Mouse (Mus musculus) inflammation-experienced regulatory T-cells, adult 6 months (primary cell): ENCODE results near the gene Lsm14a. TPM values are rescaled to one million over a fixed set of nuclear protein-coding genes. Genes with fewer than 3 reads are reported as not detected.
A peak's percentile ranks its signal among the peaks of the same experiment; 100 is the strongest.
"Not testable (repeated sequence)": the region's sequence is repeated elsewhere in the genome, so short reads cannot be mapped to it uniquely, and the experiment has no call there.

ENCODE experiments used
- ATAC-seq: one replicate; pipeline ENCODE4 v1.8.0; 2017
- polyA plus RNA-seq, 3 experiments: library from polyadenylated mRNA; unstranded; fragments of 100-300 nt; shearing (Covaris generic); gene quantifications; one replicate each; pipeline ENCODE4 v1.2.1; 2017

Lsm14a gene
- polyA plus RNA-seq, 3 experiments from 2014 or later = 40.0 to 47.5 (median 41.5) TPM

- no peak for ATAC-seq
Observed at GRCm38 (mm10) chr7:34355629-34356028, 37.5 kb downstream of the Lsm14a start.

- ATAC-seq = no peak
Observed at GRCm38 (mm10) chr7:34351997-34352396, 41.1 kb downstream of the Lsm14a start.

- no peak for ATAC-seq
Observed at GRCm38 (mm10) chr7:34350166-34350565, 42.9 kb downstream of the Lsm14a start.

GRCm38 (mm10) chr7:34348011-34348410 lies 45.1 kb downstream of the Lsm14a start:
- no peak for ATAC-seq

DNA sequence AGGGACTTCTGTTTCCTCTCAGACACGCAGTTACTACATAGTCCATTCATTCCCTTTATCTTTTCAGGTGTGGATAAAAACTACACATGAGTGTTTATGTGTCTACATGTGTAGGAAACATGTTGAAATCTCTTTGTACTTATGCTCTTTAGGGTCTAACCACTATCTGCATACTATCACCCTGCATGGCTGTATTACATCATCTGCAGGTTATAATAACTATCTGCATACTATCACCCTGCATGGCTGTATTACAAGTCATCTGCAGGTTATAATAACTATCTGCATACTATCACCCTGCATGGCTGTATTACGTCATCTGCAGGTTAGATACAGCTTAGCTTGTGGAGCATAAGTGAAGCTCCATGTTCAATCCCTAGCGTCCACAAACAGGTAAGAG lies 46.1 kb downstream of the Lsm14a start:
- ATAC-seq = no peak

DNA sequence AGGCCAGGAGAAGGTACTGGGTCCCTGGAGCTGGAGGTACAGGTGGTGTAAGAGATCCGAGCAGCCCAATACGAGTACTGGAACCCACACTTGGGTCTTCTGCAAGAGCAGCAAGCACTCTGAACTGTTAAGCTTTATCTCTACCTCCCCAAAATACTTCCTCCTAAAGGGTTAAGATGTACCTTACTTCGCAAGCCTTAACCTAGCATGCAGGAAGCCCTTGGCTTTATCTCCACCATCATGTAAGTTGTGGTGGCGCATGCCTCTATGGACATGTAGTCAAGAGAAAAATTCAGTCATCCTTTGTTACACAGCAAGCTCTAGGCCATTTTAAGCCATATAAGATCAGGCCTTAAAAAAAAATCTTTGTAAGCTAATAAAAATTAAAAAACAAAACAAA lies 46.6 kb downstream of the Lsm14a start:
- no peak for ATAC-seq

DNA sequence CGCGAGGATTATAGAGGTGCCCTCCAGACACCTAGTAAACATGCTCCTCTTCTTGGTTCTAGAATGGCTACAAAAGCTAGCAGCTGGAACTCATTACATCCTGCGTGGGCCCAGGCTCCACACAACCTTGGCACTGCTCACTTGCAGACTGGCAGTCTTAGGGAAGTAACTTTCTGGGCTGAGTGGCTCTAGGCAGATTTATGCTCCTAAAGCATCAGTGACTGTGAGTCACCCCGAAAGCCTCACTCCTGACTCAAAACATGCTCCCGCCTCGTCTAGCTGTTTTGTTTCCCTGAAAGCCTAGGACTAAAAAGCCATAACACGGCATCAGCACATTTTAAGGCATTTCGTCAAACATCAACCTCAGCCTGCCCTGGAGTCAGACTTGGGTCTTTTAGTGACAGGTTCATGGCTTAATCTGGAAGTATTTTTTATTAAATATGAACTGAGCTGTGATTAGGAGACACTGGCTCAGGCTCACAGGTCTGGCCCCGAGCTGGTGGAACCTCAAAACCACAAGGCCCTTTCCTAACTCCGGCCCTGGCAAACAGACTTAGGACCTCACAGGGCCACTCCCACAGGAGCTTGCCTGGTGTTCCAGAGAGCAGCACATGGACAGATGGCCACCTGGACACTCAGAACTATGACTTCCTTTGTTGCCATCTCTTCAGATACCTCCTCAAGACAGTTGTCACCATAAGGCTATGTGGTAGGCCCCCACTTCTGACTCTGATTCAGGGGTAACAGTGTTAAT lies 50.9 kb downstream of the Lsm14a start:
- no peak for ATAC-seq

GRCm38 (mm10) chr7:34340841-34341240 lies 52.3 kb downstream of the Lsm14a start:
- no peak for ATAC-seq

DNA sequence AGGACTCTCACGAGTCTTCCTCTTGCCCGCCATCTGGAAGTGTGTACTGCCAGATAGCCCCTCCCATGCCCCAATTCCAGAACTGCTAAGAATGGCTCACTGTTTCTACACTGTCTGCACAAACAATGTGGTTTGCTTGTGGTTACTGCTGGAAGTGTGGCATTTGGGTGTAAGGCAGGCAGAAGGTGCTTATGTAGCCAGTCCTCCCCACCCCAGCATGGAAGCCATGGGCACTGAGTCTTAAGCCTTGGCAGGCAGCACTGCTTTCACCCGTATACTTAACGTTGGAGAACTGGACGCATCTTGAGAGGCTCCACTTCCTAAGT lies 54.0 kb downstream of the Lsm14a start:
- no peak for ATAC-seq

DNA sequence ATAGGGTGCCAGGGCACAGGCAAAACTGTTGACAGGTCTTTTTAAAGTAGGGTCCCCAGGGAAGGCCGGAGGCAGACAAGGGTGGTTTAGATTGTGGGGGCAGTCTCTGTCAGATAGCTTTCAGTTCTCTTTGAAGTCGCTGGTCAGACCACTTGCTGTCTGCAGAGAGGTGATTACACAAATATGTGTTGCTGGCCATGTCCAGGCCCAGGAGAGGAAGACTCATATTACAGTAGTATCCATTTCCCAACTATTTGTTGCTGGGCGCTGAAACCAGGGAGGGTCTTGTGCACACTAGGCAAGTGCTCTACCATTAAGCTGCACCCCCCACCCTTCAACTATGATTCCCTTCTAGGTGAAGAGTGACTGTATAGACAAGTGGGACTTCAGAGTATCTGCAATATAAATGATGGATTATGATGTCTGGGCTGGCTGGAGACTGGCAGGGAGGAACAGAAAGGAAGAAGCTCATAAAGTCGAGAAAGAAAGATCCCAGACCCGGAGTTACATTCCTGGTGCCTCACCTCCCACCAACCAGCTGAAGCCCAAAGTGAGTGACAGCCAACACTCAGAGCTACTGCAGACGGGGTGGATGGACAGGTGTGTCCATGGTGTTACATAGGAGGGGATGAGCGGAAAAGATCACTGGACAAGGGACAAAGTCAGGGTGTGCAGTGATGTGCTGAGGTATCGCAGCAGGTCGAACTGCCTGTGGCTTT lies 54.5 kb downstream of the Lsm14a start:
- no peak for ATAC-seq

DNA sequence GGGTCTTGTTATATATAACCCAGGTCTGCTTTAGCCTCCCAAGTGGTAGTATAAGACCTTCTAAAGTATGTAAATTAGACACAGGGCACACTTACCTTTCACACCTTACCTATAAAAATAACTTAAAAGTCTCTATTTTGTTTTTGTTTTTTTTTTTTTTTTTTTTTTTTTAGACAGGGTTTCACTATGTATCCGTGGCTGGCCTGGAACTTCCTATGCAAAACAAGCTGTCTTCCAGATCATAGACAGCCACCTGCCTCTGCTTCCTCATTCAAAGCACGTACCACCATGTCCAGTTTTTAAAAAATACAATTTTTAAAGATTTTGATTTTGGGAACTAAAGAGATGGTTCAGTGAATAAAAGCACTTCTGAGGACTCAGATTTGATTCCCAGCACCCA lies 55.8 kb downstream of the Lsm14a start:
- no peak for ATAC-seq

DNA sequence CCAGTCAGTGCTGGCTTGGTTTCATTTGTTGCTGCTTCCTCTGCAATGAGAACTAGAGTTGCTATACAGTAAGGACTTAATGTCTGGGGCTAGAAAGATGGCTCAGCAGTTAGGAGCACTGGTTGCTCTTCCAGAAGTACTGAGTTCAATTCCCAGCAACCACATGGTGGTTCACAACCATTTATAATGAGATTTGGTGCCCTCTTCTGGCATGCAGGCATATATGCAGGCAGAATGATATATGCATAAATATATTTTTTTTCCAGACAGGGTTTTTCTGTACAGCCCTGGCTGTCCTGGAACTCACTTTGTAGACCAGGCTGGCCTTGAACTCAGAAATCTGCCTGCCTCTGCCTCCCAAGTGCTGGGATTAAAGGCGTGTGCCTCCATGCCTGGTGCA lies 56.6 kb downstream of the Lsm14a start:
- ATAC-seq = not testable (repeated sequence)

DNA sequence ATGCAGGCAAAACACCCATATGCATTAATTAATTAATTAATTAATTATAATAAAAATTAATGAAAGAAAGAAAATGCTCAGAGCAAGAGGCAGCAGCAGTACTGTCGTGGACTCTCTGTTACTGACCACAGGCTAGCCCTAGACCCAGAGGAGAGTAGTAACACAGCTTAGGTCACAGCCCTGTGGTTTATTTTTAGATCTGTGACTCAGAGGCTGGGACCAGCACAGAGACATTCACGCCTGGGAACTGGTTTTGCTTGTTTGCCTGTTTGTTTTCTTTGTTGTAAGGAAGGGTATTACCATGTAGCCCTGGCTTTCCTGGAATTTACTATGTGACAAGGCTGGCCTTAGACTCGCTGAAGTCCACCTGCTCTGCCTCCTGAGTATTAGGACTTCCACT lies 65.6 kb downstream of the Lsm14a start:
- ATAC-seq = no peak

- no peak for ATAC-seq
Observed at GRCm38 (mm10) chr7:34324857-34325256, 68.3 kb downstream of the Lsm14a start.

DNA sequence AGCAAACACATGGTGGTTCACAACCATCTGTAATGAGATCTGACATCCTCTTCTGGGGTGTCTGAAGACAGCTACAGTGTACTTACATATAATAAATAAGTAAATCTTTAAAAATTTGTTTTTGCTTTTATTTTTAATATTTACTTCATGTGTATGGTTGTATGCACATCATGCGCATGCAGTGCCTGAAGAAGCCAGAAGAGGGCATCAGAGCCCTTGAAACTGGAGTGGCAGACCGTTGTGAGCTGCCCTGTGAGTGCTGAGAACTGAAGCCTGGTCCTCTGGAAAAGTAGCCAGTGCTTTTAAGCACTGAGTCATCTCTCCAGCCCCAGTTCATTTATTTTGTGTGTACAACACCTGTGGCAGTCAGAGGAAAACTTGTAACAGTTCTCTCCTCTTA lies 69.1 kb downstream of the Lsm14a start:
- ATAC-seq = no peak

- no peak for ATAC-seq
Observed at GRCm38 (mm10) chr7:34323351-34323750, 69.8 kb downstream of the Lsm14a start.

DNA sequence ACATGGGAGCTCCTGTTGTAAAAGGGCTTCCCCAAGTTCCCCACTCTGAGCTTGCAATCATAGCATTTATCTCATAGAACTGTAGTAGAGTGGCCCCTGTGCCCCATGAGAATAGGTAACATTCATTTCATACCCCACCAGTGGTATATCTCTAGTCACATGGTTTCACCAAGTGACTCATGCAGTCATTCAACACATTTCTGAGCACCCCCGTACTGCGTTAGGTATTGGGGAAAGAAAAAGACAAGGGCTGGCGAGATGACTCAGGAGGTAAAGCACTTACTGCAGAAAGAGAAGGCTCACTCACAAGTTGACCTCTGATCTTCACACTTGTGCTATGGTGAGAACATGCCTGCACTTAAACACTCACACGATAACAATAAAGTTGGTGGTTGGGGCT lies 71.2 kb downstream of the Lsm14a start:
- ATAC-seq = no peak

GRCm38 (mm10) chr7:34321119-34321518 lies 72.0 kb downstream of the Lsm14a start:
- ATAC-seq = no peak

GRCm38 (mm10) chr7:34319957-34320356 lies 73.2 kb downstream of the Lsm14a start:
- ATAC-seq = no peak

DNA sequence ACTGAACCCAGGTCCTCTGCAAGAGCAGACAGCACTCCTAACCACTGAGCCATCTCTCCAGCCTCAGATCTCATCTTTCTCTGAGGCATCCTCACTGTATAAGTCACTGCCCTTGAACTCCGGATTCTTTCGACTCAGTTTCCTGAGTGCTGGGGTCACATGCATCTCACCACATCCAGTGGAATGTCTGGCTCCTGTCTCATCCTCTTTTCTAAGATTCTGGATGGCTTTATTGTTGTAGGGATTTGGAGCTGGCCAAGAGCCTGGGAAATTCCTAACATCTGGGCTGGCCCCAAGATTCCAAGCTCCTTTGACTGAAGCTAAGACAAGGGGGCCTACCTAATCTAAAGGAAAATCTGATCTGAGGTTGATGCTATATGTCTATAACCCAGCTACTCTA lies 74.0 kb downstream of the Lsm14a start:
- no peak for ATAC-seq

DNA sequence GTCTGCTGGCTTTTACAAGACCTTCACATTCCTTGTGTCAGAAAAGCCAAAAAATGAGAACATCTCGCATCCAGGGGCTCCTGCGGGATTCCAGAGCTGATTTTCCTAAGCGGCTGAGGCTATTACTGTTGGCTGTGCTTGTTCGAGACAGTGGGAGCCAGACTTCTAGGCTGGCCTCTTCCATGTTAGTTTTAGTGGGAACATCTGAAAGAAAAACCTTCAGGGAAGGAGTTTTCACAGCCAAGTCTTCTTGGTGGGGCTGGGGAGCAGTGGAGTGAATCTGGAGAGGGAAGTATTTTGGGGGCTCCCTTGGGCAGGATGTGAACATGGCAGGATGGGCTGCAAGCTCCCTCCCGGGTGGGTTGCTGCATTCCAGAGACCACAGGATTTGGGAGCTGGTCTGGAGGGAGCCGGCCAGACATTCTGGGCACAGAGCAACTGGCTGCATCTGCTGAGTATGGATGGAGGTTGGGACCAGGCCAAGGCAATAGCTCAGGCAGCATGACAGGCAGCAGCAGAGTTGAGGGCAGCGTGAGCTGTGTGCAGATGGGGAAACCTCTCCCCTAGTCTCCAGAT lies 75.1 kb downstream of the Lsm14a start:
- ATAC-seq = no peak

- peak; percentile 82 for ATAC-seq
Observed at GRCm38 (mm10) chr7:34313443-34313875, 79.7 kb downstream of the Lsm14a start, which contains the start of gene 4931406P16Rik. Gene 4931406P16Rik, minus strand, starts transcription at chr7:34313551.

- peak; percentile 45 for ATAC-seq
Observed at GRCm38 (mm10) chr7:34312786-34313442, 80.2 kb downstream of the Lsm14a start.
